Mouse (Mus musculus) heart, embryonic 12.5 days (tissue): Measurements from ENCODE around the gene Timp2. TPM values are rescaled to one million over a fixed set of nuclear protein-coding genes. Genes with fewer than 3 reads are reported as not detected.
"Not testable (repeated sequence)": the region's sequence is repeated elsewhere in the genome, so short reads cannot be mapped to it uniquely, and the experiment has no call there.

Source experiments
- ATAC-seq: fragments of 200-750 bp; cut with Nextera tagmentation; 2 replicates; pipeline ENCODE4 v1.8.0; 2017; ENCODE audit warnings: moderate TSS enrichment, moderate library complexity; ENCODE audit not compliant: insufficient number of reproducible peaks, low FRiP score
- H3K27ac ChIP-seq: fragments of 300-500 bp; sonication (generic); 2 replicates; pipeline ENCODE4 v1.5.1; 2016; ENCODE audit warnings: mild to moderate bottlenecking, moderate library complexity; ENCODE audit not compliant: poor library complexity, severe bottlenecking
- H3K27me3 ChIP-seq: fragments of 300-500 bp; sonication (generic); replicated peaks from 2 replicates; pipeline ENCODE4 v1.6.1; 2016; ENCODE audit warnings: mild to moderate bottlenecking, moderate library complexity
- H3K36me3 ChIP-seq: fragments of 300-500 bp; sonication (generic); 2 replicates; pipeline ENCODE4 v1.6.1; 2016; ENCODE audit warnings: mild to moderate bottlenecking, moderate library complexity
- H3K4me1 ChIP-seq: fragments of 300-500 bp; sonication (generic); replicated peaks from 2 replicates; pipeline ENCODE4 v1.6.1; 2016; ENCODE audit warnings: mild to moderate bottlenecking
- H3K4me2 ChIP-seq: fragments of 300-500 bp; sonication (generic); 2 replicates; pipeline ENCODE4 v1.6.1; 2016; ENCODE audit warnings: mild to moderate bottlenecking, moderate library complexity
- H3K4me3 ChIP-seq: fragments of 300-500 bp; sonication (generic); 2 replicates; pipeline ENCODE4 v1.5.1; 2016; ENCODE audit warnings: mild to moderate bottlenecking
- H3K9ac ChIP-seq: fragments of 300-500 bp; sonication (generic); 2 replicates; pipeline ENCODE4 v1.6.1; 2016; ENCODE audit warnings: mild to moderate bottlenecking, moderate library complexity
- H3K9me3 ChIP-seq: fragments of 300-500 bp; sonication (generic); replicated peaks from 2 replicates; pipeline ENCODE4 v1.6.1; 2016; ENCODE audit warnings: mild to moderate bottlenecking, moderate library complexity
- WGBS: fragments of 180-500 bp; shearing (Covaris S2); methylation state at CpG from one replicate; pipeline ENCODE4 v1.1.7; 2016; 5-methylcytosine and 5-hydroxymethylcytosine counted together
- polyA plus RNA-seq: library from polyadenylated mRNA; unstranded; fragments of >200 nt; fragmentation: Nextera tagmentation; extraction: Ambion mirVana; gene quantifications from 2 replicates; pipeline ENCODE4 v1.2.1, GENCODE M21; 2016

The Timp2 gene
- polyA plus RNA-seq, 1 experiment from 2014 or later, result 72.1 TPM

DNA sequence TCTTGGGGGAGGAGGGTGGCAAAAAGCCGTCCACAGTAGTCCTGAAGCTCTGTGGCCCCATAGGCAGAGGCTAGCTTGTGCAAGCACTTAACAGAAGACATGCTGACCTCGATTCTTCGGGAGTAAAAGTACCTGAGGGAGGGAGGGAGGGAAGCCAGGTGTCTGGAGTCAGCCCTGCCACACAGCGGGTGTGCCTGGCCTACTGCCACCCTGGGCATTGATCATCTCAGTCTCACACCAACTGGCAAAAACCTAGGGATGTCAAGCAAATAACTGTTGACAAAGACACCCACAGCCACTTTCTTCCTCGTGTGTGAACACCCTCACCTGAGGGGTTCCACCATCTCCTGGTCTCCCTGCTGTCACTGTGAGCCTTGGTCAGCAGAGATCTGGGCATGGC lies 38.5 kb upstream of the Timp2 start:
- H3K4me1 ChIP-seq, result no peaks in the 10 kb centered on the region
- H3K27me3 ChIP-seq, result no peaks in the 10 kb centered on the region
- peaks cover 7% of the 10 kb centered on the region; the same call in 1 of the 2 replicates for H3K36me3 ChIP-seq
- 64% methylated on average over 5 of the region's 5 CpGs for WGBS
- H3K4me3 ChIP-seq, result no peak overlapping the region
- H3K27ac ChIP-seq, result no peak overlapping the region
- ATAC-seq, result no peak
- H3K9ac ChIP-seq, result no peak overlapping the region
- H3K9me3 ChIP-seq, result 0 out of 2 replicates have a peak, but pooled peaks cover 4% of the 10 kb centered on the region
- no peak overlapping the region for H3K4me2 ChIP-seq

DNA sequence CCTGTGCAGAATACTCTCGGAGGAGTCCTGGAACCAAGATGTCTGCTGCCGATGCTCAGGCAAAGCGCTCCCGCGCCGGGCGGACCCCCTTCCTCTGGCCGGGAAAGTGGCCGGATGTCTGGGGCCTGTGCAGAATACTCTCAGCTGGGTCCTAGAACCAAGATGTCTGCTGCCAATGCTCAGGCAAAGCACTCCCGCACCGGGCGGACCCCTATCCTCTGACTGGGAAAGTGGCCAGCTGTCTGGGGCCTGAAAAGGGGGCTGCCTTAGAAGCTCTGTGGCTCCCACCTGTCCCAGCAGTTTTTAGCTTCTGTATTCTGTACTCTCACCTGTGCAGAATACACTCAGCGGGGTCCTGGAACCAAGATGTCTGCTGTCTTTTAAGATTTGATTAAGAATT lies 32.3 kb upstream of the Timp2 start:
- H3K4me1 ChIP-seq, H3K4me3 ChIP-seq, H3K9ac ChIP-seq, ATAC-seq, H3K27ac ChIP-seq, H3K27me3 ChIP-seq, H3K4me2 ChIP-seq, H3K9me3 ChIP-seq, H3K36me3 ChIP-seq: not testable (repeated sequence)
- 79% methylated on average over 13 of the region's 13 CpGs for WGBS

DNA sequence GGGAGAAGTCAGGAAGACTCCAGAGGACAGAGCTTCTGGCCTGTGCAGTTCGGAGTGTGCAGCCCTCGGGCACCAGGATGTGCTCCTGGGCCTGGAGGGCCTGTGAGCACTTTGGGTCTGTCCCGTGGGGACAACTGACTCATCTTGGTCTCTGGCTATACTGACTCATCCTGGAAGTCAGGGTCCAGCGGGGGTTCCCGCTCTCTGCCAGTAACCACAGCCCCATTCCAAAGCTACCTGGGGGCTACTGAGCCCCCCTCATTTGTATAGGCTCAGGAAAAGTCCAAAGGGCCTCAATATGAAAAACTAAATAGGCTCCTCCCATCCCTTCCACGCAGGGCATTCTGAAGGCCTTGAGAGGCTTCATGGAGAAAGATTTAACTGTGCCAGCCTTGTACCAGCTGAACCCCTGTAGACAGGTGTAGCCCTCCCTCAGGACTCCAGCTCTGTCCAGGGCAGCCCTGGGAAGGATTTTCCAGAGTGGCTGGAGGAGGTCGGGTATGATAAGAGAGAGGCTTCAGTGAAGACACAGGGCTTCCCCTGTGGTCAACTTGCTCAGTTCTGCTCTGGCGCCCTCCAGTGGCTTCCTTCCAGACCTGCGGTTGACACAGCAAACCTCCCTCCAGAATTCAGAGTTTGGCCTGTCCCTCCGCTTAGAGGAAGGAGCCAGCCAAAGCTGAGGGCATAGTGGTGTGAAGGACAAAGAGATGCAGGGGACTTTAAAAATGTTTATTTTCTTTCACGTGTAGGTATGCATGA lies 23.9 kb upstream of the Timp2 start:
- Histone ChIP-seq H3K9me3 (no peaks in the 10 kb centered on the region), H3K4me3 (no peak overlapping the region), H3K27ac (no peak overlapping the region), H3K27me3 (no peaks in the 10 kb centered on the region), H3K4me1 (no peaks in the 10 kb centered on the region; the same call in 1 of the 2 replicates), H3K36me3 (no peaks in the 10 kb centered on the region), H3K4me2 (no peak overlapping the region), H3K9ac (no peak overlapping the region)
- ATAC-seq, result peak; percentile 64; the same call in 1 of the 2 replicates
- WGBS, result 38% methylated on average over 11 of the region's 11 CpGs

DNA sequence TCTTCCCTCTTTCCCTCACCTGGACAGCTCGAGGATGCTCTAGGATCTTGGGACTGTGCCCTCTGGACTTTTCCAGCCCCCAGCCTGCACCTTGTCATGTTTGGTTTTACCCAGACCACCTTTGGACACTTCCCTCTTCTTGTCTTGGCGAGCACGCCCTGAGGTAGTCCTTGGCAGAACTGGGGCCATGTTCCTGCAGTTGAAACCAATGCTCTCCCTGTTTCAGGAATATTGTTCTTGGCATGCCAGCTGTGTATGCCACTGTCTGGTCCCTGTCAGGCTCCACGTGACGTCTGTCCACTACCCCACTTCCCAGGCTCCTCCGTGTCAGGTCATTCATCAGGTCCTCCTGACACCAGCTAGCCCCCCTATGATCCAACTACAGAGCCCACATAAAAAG lies 23.1 kb upstream of the Timp2 start:
- Histone ChIP-seq H3K4me1 (no peaks in the 10 kb centered on the region; the same call in 1 of the 2 replicates), H3K9me3 (no peaks in the 10 kb centered on the region), H3K36me3 (no peaks in the 10 kb centered on the region), H3K4me2 (no peak overlapping the region), H3K4me3 (no peak overlapping the region), H3K27me3 (no peaks in the 10 kb centered on the region), H3K9ac (no peak overlapping the region), H3K27ac (no peak overlapping the region)
- no peak for ATAC-seq
- WGBS, result 75% methylated on average over 6 of the region's 6 CpGs

DNA sequence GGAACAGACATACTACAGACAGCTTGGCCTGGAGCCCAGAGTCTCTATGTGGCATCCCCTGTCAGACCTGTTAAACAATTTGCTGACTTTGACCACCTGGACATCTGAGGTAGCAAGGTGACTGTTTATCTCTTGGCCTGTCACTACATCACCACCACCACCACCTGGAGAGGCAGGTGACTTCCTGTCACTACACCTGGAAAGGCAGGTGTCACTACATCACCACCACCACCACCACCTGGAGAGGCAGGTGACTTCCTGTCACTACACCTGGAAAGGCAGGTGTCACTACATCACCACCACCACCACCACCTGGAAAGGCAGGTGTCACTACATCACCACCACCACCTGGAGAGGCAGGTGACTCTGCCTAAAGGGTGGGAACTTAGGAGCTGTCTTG lies 20.8 kb upstream of the Timp2 start:
- not testable (repeated sequence) for H3K36me3 ChIP-seq, ATAC-seq, H3K4me1 ChIP-seq, H3K27me3 ChIP-seq, H3K27ac ChIP-seq, H3K4me3 ChIP-seq, H3K4me2 ChIP-seq, H3K9ac ChIP-seq, H3K9me3 ChIP-seq

DNA sequence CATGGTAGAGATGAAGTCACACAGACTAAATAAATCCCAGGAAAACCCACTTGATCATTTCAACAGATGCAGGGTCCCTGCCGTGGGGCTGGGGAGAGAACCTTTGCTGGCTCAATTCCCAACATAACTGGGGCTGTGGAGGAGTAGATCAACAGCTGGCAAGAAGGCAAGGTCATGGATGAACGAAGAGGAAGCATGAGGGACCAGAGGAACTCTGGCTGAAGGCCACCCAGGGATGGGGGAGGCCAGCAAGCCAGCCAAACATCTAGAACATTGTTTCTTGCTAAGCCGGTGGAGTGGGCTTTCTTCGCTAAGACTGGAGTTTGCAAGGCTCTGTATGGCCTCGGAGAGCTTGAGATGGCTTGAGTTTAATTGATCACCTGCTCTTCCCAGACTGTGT lies 20.3 kb upstream of the Timp2 start:
- 78% methylated on average over 5 of the region's 5 CpGs for WGBS
- no peak overlapping the region for H3K4me2 ChIP-seq
- no peak overlapping the region for H3K27ac ChIP-seq
- no peak overlapping the region for H3K4me3 ChIP-seq
- no peak for ATAC-seq
- H3K36me3 ChIP-seq, result no peaks in the 10 kb centered on the region
- H3K4me1 ChIP-seq, result no peaks in the 10 kb centered on the region; the same call in 1 of the 2 replicates
- H3K9me3 ChIP-seq, result no peaks in the 10 kb centered on the region
- 0 out of 2 replicates have a peak, but pooled peaks cover 5% of the 10 kb centered on the region for H3K27me3 ChIP-seq
- H3K9ac ChIP-seq, result no peak overlapping the region

DNA sequence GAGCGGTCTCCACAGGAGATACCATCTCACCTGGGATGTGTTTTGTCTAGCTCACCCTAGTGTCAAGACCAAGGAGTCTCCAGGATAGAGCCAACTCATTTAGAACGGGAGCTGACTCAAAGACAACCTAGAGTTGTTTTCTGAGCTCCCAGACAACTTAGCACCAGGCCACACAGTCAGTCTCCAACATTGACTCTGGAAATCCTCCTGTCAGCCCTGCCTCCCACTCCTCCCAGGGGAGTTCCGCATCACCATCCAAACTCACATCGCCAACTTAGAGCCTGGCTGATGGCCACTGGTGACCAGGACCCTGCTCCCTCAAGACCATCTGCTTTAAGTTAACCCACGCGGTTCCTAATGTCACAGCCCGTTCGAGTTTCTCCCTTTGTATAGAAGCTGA lies 19.9 kb upstream of the Timp2 start:
- ATAC-seq, result no peak
- Histone ChIP-seq H3K36me3 (no peaks in the 10 kb centered on the region), H3K27me3 (0 out of 2 replicates have a peak, but pooled peaks cover 5% of the 10 kb centered on the region), H3K4me3 (no peak overlapping the region), H3K9me3 (no peaks in the 10 kb centered on the region), H3K4me1 (no peaks in the 10 kb centered on the region; the same call in 1 of the 2 replicates), H3K4me2 (no peak overlapping the region), H3K27ac (no peak overlapping the region), H3K9ac (no peak overlapping the region)
- WGBS, result 78% methylated on average over 8 of the region's 8 CpGs

DNA sequence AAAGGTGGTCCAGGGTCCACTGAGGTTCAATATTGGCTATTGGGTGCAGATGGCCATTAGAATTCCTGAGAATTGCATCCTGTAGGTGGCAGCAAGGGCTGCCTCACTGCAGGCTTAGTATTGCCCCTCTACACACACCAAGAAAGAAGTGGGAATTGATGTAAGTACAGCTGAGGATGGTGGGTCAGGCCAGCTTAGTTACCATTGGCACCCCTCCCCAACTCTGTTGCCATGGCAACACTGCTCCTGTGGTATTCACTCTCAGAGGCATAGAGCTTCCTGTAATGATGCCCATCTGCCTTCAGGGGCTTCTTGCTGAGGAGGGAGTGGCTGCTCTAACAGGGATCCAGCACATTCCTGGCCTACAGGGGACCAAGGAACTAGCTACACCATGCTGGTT lies 19.5 kb upstream of the Timp2 start:
- no peak; the same call in 1 of the 2 replicates for ATAC-seq
- H3K4me1 ChIP-seq, result no peaks in the 10 kb centered on the region; the same call in 1 of the 2 replicates
- no peaks in the 10 kb centered on the region for H3K36me3 ChIP-seq

DNA sequence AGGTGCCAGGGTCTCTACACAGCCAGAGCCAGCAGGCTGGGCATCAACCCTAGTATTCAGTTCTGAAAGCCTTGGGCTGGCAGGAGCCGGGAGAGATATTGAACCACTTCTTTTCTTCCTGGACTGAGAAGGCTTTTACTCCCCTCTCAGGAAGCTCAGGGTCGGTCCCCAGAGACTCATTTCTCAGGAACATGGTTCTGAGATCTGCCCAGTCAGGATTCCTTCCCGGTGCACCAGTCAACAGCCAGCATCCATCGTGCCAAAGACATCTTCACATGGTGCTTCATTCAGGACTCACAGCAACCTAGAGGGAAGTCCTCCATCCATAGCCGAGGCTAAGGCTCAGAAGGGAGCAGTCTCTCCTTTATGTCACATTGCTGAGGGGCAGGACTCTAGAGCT lies 19.0 kb upstream of the Timp2 start:
- H3K4me1 ChIP-seq, result no peaks in the 10 kb centered on the region; the same call in 1 of the 2 replicates
- 57% methylated on average over 5 of the region's 5 CpGs for WGBS
- no peak for ATAC-seq

More for the DNA sequence above, 19.5 kb upstream of the Timp2 start:
- no peaks in the 10 kb centered on the region for H3K9me3 ChIP-seq
- H3K27me3 ChIP-seq, result 0 out of 2 replicates have a peak, but pooled peaks cover 5% of the 10 kb centered on the region
- no peak overlapping the region for H3K4me2 ChIP-seq
- H3K27ac ChIP-seq, result no peak overlapping the region
- H3K4me3 ChIP-seq, result no peak overlapping the region
- H3K9ac ChIP-seq, result no peak overlapping the region

DNA sequence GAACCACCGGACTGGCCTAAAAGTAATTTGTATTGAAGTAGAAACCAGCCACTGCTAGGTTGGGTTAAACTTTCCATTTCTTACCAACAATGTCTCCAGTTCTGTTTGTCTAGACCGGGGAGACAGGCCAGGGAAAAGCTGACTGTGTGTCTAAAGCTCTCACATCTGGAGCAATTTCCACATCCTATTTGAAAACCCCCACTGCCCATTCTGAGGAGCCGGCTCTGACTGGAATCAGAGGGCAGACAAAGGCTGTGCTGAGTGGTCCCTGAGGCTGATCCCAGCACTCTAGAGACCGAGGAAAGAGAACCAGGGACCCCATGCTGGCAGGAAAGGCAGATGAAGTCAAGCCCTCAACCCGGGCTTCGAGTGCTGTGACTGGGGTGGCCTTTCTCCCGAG lies 17.1 kb upstream of the Timp2 start:
- no peak overlapping the region for H3K4me3 ChIP-seq
- H3K4me1 ChIP-seq, result no peaks in the 10 kb centered on the region
- H3K36me3 ChIP-seq, result no peaks in the 10 kb centered on the region
- no peak overlapping the region for H3K27ac ChIP-seq
- 0 out of 2 replicates have a peak, but pooled peaks cover 5% of the 10 kb centered on the region for H3K27me3 ChIP-seq
- no peak overlapping the region for H3K9ac ChIP-seq
- H3K9me3 ChIP-seq, result no peaks in the 10 kb centered on the region
- ATAC-seq, result no peak
- WGBS, result 55% methylated on average over 7 of the region's 7 CpGs
- no peak overlapping the region for H3K4me2 ChIP-seq

More for the DNA sequence above, 19.0 kb upstream of the Timp2 start:
- Histone ChIP-seq H3K27ac (no peak overlapping the region), H3K9ac (no peak overlapping the region), H3K36me3 (no peaks in the 10 kb centered on the region), H3K4me2 (no peak overlapping the region), H3K9me3 (no peaks in the 10 kb centered on the region), H3K27me3 (0 out of 2 replicates have a peak, but pooled peaks cover 5% of the 10 kb centered on the region), H3K4me3 (no peak overlapping the region)

DNA sequence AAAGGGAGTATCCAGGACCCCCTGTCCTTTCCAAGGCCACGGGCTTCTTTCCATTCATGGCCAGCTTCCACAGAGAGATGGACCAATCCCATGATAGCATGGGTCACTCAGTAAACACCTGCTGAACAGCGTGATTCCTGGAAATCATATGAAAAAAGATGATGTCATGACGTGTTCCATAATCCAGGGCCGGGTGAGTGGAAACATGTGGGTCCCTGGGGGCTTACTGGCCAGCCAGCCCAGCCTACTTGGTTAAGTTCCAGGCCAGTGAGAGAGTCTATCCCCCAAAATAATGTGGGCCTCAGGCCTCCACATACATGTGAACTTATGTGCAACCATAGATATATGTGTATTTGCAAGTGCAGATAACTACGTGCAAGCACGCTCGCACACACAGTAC lies 16.3 kb upstream of the Timp2 start:
- Histone ChIP-seq H3K27me3 (0 out of 2 replicates have a peak, but pooled peaks cover 5% of the 10 kb centered on the region), H3K36me3 (no peaks in the 10 kb centered on the region), H3K9ac (no peak overlapping the region), H3K9me3 (no peaks in the 10 kb centered on the region), H3K4me1 (no peaks in the 10 kb centered on the region), H3K4me3 (no peak overlapping the region), H3K4me2 (no peak overlapping the region), H3K27ac (no peak overlapping the region)
- WGBS, result 75% methylated on average over 7 of the region's 7 CpGs
- ATAC-seq, result no peak
